Mouse (Mus musculus) heart, embryonic 11.5 days (tissue): ENCODE results near the gene Mad2l2. TPM values are rescaled to one million over a fixed set of nuclear protein-coding genes. Genes with fewer than 3 reads are reported as not detected.
"Not testable (repeated sequence)": the region's sequence is repeated elsewhere in the genome, so short reads cannot be mapped to it uniquely, and the experiment has no call there.

ENCODE experiments used
- ATAC-seq: fragments of 200-750 bp; cut with Nextera tagmentation; replicated peaks from 2 replicates; pipeline ENCODE4 v1.8.0; 2017; ENCODE audit warnings: moderate library complexity; ENCODE audit not compliant: insufficient number of reproducible peaks, low FRiP score, low TSS enrichment
- H3K27ac ChIP-seq: fragments of 300-500 bp; sonication (generic); 2 replicates; pipeline ENCODE4 v1.5.1; 2014; ENCODE audit warnings: mild to moderate bottlenecking, low read depth, low read length
- H3K27me3 ChIP-seq: fragments of 300-500 bp; sonication (generic); 2 replicates; pipeline ENCODE4 v1.6.1; 2014; ENCODE audit warnings: mild to moderate bottlenecking, low read length, mixed read lengths; ENCODE audit not compliant: control insufficient read depth, insufficient read depth
- H3K36me3 ChIP-seq: fragments of 300-500 bp; sonication (generic); 2 replicates; pipeline ENCODE4 v1.6.1; 2014; ENCODE audit warnings: mild to moderate bottlenecking, low read length, moderate library complexity, mixed read lengths; ENCODE audit not compliant: control insufficient read depth, insufficient read depth
- H3K4me1 ChIP-seq: fragments of 300-500 bp; sonication (generic); 2 replicates; pipeline ENCODE4 v1.6.1; 2014; ENCODE audit warnings: low read length; ENCODE audit not compliant: control insufficient read depth, insufficient read depth
- H3K4me2 ChIP-seq: fragments of 300-500 bp; sonication (generic); 2 replicates; pipeline ENCODE4 v1.6.1; 2014; ENCODE audit warnings: mild to moderate bottlenecking, moderate library complexity
- H3K4me3 ChIP-seq: fragments of 300-500 bp; sonication (generic); 2 replicates; pipeline ENCODE4 v1.5.1; 2014; ENCODE audit warnings: low read depth, low read length
- H3K9ac ChIP-seq: fragments of 300-500 bp; sonication (generic); 2 replicates; pipeline ENCODE4 v1.6.1; 2014; ENCODE audit warnings: mild to moderate bottlenecking, low read depth, low read length, moderate library complexity
- H3K9me3 ChIP-seq: fragments of 300-500 bp; sonication (generic); replicated peaks from 2 replicates; pipeline ENCODE4 v1.6.1; 2016; ENCODE audit warnings: low read length; ENCODE audit not compliant: control insufficient read depth
- WGBS: fragments of 180-500 bp; shearing (Covaris S2); extraction: QIAGEN DNeasy Blood & Tissue Kit; methylation state at CpG from one replicate; pipeline ENCODE4 v1.1.7; 2014; ENCODE audit not compliant: insufficient replicate concordance; 5-methylcytosine and 5-hydroxymethylcytosine counted together
- polyA plus RNA-seq: library from polyadenylated mRNA; unstranded; fragments of >200 nt; fragmentation: Nextera tagmentation; extraction: Ambion mirVana; gene quantifications from 2 replicates; pipeline ENCODE4 v1.2.1, GENCODE M21; 2014

The Mad2l2 gene
- polyA plus RNA-seq, 1 experiment from 2014 or later = 45.3 TPM

- peaks cover 7% of the 10 kb centered on the region; the same call in 1 of the 2 replicates for H3K4me1 ChIP-seq
- no peaks in the 10 kb centered on the region for H3K9me3 ChIP-seq
- H3K4me3 ChIP-seq = no peak overlapping the region
- no peak overlapping the region for H3K27ac ChIP-seq
- ATAC-seq = no peak
- WGBS = 22% methylated on average over 4 of the region's 4 CpGs
- H3K4me2 ChIP-seq = peak overlapping the region; percentile 34
- peaks cover 73% of the 10 kb centered on the region for H3K27me3 ChIP-seq
- H3K36me3 ChIP-seq = no peaks in the 10 kb centered on the region
- H3K9ac ChIP-seq = no peak overlapping the region
Observed at GRCm38 (mm10) chr4:148166986-148167385, 36.8 kb downstream of the Mad2l2 start.

- Histone ChIP-seq H3K4me2 (no peak overlapping the region), H3K27ac (no peak overlapping the region), H3K9me3 (no peaks in the 10 kb centered on the region), H3K4me1 (peaks cover 7% of the 10 kb centered on the region; the same call in 1 of the 2 replicates), H3K4me3 (no peak overlapping the region), H3K9ac (no peak overlapping the region), H3K36me3 (no peaks in the 10 kb centered on the region), H3K27me3 (peaks cover 73% of the 10 kb centered on the region)
- ATAC-seq = no peak
- WGBS = 20% methylated on average over 7 of the region's 7 CpGs
Observed at GRCm38 (mm10) chr4:148168287-148168686, 38.1 kb downstream of the Mad2l2 start.

- Histone ChIP-seq H3K4me2 (no peak overlapping the region), H3K9ac (no peak overlapping the region), H3K36me3 (no peaks in the 10 kb centered on the region), H3K4me3 (no peak overlapping the region), H3K27me3 (peaks cover 73% of the 10 kb centered on the region), H3K27ac (no peak overlapping the region), H3K4me1 (no peaks in the 10 kb centered on the region; the same call in 1 of the 2 replicates), H3K9me3 (no peaks in the 10 kb centered on the region)
- 21% methylated on average over 15 of the region's 15 CpGs for WGBS
- ATAC-seq = no peak
Observed at GRCm38 (mm10) chr4:148169586-148169985, 39.4 kb downstream of the Mad2l2 start.

GRCm38 (mm10) chr4:148170842-148171241, 40.7 kb downstream of the Mad2l2 start:
- no peak overlapping the region for H3K9ac ChIP-seq
- H3K4me2 ChIP-seq = no peak overlapping the region
- no peak overlapping the region for H3K27ac ChIP-seq
- 3% methylated on average over 2 of the region's 2 CpGs for WGBS
- H3K36me3 ChIP-seq = no peaks in the 10 kb centered on the region
- no peak overlapping the region for H3K4me3 ChIP-seq
- no peaks in the 10 kb centered on the region; the same call in 1 of the 2 replicates for H3K9me3 ChIP-seq
- H3K4me1 ChIP-seq = no peaks in the 10 kb centered on the region
- no peak for ATAC-seq
- peaks cover 73% of the 10 kb centered on the region for H3K27me3 ChIP-seq

- Histone ChIP-seq H3K27ac (no peak overlapping the region), H3K36me3 (no peaks in the 10 kb centered on the region), H3K27me3 (peaks cover 73% of the 10 kb centered on the region), H3K9me3 (no peaks in the 10 kb centered on the region; the same call in 1 of the 2 replicates), H3K4me2 (no peak overlapping the region), H3K9ac (no peak overlapping the region), H3K4me3 (no peak overlapping the region), H3K4me1 (no peaks in the 10 kb centered on the region)
- no peak for ATAC-seq
- WGBS = 34% methylated on average over 3 of the region's 3 CpGs
Observed at GRCm38 (mm10) chr4:148171261-148171660, 41.1 kb downstream of the Mad2l2 start.

- Histone ChIP-seq H3K36me3 (no peaks in the 10 kb centered on the region), H3K4me3 (no peak overlapping the region), H3K4me2 (no peak overlapping the region), H3K9me3 (no peaks in the 10 kb centered on the region; the same call in 1 of the 2 replicates), H3K9ac (no peak overlapping the region), H3K4me1 (no peaks in the 10 kb centered on the region), H3K27ac (no peak overlapping the region), H3K27me3 (peaks cover 80% of the 10 kb centered on the region)
- WGBS = 4% methylated on average over 30 of the region's 30 CpGs
- ATAC-seq = no peak
Observed at GRCm38 (mm10) chr4:148173811-148174494, 43.8 kb downstream of the Mad2l2 start.

GRCm38 (mm10) chr4:148174495-148174862, 44.3 kb downstream of the Mad2l2 start:
- Histone ChIP-seq H3K27ac (no peak overlapping the region), H3K4me3 (no peak overlapping the region), H3K36me3 (no peaks in the 10 kb centered on the region), H3K9me3 (no peaks in the 10 kb centered on the region; the same call in 1 of the 2 replicates), H3K9ac (no peak overlapping the region), H3K4me2 (no peak overlapping the region), H3K4me1 (no peaks in the 10 kb centered on the region), H3K27me3 (peaks cover 80% of the 10 kb centered on the region)
- WGBS = 6% methylated on average over 12 of the region's 12 CpGs
- ATAC-seq = no peak

- not testable (repeated sequence) for H3K4me2 ChIP-seq, ATAC-seq, H3K9me3 ChIP-seq, H3K36me3 ChIP-seq, H3K9ac ChIP-seq, H3K4me1 ChIP-seq, H3K4me3 ChIP-seq, H3K27ac ChIP-seq
- 61% methylated on average over 5 of the region's 6 CpGs for WGBS
- peaks cover 63% of the 10 kb centered on the region for H3K27me3 ChIP-seq
Observed at GRCm38 (mm10) chr4:148176603-148177002, 46.4 kb downstream of the Mad2l2 start.

GRCm38 (mm10) chr4:148177716-148178115, 47.5 kb downstream of the Mad2l2 start:
- no peak for ATAC-seq
- H3K4me2 ChIP-seq = no peak overlapping the region
- H3K4me1 ChIP-seq = no peaks in the 10 kb centered on the region
- H3K36me3 ChIP-seq = no peaks in the 10 kb centered on the region
- H3K27me3 ChIP-seq = peaks cover 54% of the 10 kb centered on the region
- no peak overlapping the region; the same call in 1 of the 2 replicates for H3K27ac ChIP-seq
- no peaks in the 10 kb centered on the region; the same call in 1 of the 2 replicates for H3K9me3 ChIP-seq
- no peak overlapping the region for H3K4me3 ChIP-seq
- H3K9ac ChIP-seq = no peak overlapping the region
